Mouse (Mus musculus): Measurements from ENCODE around the gene Gpr22. TPM values are rescaled to one million over a fixed set of nuclear protein-coding genes. Genes with fewer than 3 reads are reported as not detected.

The Gpr22 gene
- polyA plus RNA-seq, 1 experiment from 2014 or later, result 19.7 TPM

DNA sequence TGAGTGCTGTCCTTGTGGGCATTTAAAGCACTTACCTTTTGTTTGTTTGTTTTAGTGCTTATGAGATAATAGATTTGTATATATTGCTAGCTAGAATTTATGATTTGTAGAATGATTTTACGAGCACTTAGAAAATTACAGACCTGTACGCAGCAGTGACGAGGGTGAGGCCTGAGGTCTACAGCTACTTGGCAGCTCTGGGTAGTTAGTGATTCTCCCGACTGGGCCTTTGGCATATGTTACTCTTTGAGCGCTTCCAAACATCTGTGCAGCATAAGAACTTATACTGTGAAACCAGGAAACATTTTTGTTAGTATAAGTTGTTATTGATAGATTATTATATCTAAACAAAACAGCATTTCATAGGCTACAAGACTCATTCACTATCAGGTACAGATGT, 12.3 kb downstream of the Gpr22 start:
- H3K9me3 ChIP-seq (ENCODE audit: control insufficient read depth, low read length), result peaks cover 5% of the 10 kb centered on the region
- 76% methylated on average over 5 of the region's 5 CpGs for WGBS
- H3K36me3 ChIP-seq (replicated peaks; ENCODE audit: control insufficient read depth, insufficient read depth), result no peaks in the 10 kb centered on the region
- ATAC-seq (ENCODE audit: low FRiP score) (no peak), DNase-seq (ENCODE audit: low spot score) (no peak)
- no peak overlapping the region for H3K9ac ChIP-seq
- H3K4me3 ChIP-seq (replicated peaks; ENCODE audit: low read length), result no peak overlapping the region
- 0 out of 2 replicates have a peak overlapping the region, but pooled peaks have one; percentile 14 for H3K27ac ChIP-seq
- H3K4me2 ChIP-seq (replicated peaks), result no peak overlapping the region
- H3K27me3 ChIP-seq (ENCODE audit: control insufficient read depth, insufficient read depth, low read length), result no peaks in the 10 kb centered on the region
- H3K4me1 ChIP-seq (replicated peaks; ENCODE audit: control insufficient read depth, insufficient read depth, low read length), result no peaks in the 10 kb centered on the region

DNA sequence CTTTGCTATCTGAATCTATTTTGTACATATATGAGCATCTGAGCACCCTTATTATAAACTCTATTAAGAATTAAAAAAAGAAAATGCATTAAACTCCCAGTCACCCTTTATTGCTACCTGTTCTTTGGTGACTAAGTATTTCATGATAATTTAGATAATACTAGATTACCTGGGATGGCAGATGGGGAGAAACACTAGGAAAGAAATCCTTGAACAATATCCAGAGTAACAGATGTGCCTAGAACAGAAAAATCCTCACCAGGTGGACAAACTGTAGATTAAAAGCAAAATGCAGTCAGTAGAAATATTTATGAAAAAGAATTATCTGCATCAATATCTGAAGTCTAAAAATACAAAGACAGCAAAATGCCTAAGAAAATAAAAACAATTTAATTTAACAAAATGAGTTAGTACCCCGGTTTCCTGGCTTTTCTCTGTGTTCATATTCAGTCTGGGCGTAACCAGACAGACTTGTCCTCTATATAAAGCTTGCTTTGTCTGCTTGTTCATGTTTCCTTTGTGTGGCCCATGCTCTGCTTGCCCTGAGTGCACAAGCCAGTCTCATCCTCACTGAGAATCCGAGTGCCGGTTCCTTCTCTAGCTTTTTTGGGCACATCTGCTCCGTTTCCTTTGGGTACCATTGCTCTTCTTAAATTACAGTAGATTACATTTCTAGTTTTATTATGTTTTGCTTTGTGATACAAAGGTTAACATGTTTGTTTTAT, 13.0 kb downstream of the Gpr22 start:
- Histone ChIP-seq H3K4me1 (replicated peaks; ENCODE audit: control insufficient read depth, insufficient read depth, low read length) (no peaks in the 10 kb centered on the region), H3K27me3 (ENCODE audit: control insufficient read depth, insufficient read depth, low read length) (no peaks in the 10 kb centered on the region), H3K9me3 (ENCODE audit: control insufficient read depth, low read length) (peaks cover 5% of the 10 kb centered on the region), H3K36me3 (replicated peaks; ENCODE audit: control insufficient read depth, insufficient read depth) (no peaks in the 10 kb centered on the region), H3K4me2 (replicated peaks) (no peak overlapping the region), H3K4me3 (replicated peaks; ENCODE audit: low read length) (no peak overlapping the region), H3K27ac (0 out of 2 replicates have a peak overlapping the region, but pooled peaks have one; percentile 14), H3K9ac (no peak overlapping the region)
- DNase-seq (ENCODE audit: low spot score), result no peak
- no peak for ATAC-seq (ENCODE audit: low FRiP score)
- WGBS, result 36% methylated on average over 5 of the region's 5 CpGs

DNA sequence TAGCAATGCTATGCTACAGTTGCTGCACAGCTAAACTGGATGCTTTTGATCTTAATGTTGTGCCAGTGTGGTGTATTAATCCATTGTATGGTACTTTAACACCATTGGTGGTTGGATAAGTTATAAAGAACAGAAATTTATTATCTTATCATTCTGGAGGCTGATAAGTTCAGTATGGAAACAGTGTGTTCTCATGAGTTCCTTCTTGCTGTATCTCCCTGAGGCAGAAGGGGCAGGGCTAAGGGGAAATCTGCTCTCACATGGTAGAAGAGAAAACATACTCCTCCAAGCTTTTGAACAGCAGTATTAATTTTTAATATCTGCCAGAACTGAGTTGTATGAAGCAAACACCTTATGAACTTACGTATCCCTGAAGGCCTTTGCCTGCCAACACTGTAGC, 20.5 kb downstream of the Gpr22 start:
- 95% methylated on average over 1 of the region's 1 CpGs for WGBS
- ATAC-seq (ENCODE audit: low FRiP score) (no peak), DNase-seq (ENCODE audit: low spot score) (no peak)

DNA sequence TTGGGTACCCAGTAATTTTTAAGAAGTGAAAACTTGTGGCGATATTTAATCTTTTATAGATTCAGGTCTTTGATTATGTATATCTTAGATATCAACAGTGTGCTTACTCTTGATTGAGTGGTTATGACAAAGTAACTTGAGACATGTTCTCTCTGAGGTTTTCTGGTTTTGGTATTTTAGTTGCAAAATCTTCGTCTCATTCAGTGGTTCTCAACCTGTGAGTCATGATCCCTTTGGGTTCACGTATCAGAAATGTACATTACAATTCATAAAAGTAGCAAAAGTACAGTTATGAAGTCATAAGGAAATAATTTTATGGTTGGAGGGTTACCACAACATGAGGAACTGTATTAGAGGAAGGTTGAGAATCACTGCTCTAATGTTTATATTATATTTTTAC, 27.1 kb downstream of the Gpr22 start:
- WGBS, result 99% methylated on average over 3 of the region's 3 CpGs
- H3K27ac ChIP-seq, result no peak overlapping the region
- no peak overlapping the region for H3K4me3 ChIP-seq (replicated peaks; ENCODE audit: low read length)
- DNase-seq (ENCODE audit: low spot score) (no peak), ATAC-seq (ENCODE audit: low FRiP score) (no peak)
- H3K4me2 ChIP-seq (replicated peaks), result no peak overlapping the region
- no peaks in the 10 kb centered on the region for H3K9me3 ChIP-seq (ENCODE audit: control insufficient read depth, low read length)
- 0 out of 2 replicates have a peak, but pooled peaks cover 3% of the 10 kb centered on the region for H3K36me3 ChIP-seq (replicated peaks; ENCODE audit: control insufficient read depth, insufficient read depth)
- no peaks in the 10 kb centered on the region for H3K27me3 ChIP-seq (ENCODE audit: control insufficient read depth, insufficient read depth, low read length)
- no peaks in the 10 kb centered on the region for H3K4me1 ChIP-seq (replicated peaks; ENCODE audit: control insufficient read depth, insufficient read depth, low read length)
- no peak overlapping the region for H3K9ac ChIP-seq

More for the DNA sequence above, 20.5 kb downstream of the Gpr22 start:
- Histone ChIP-seq H3K4me3 (replicated peaks; ENCODE audit: low read length) (no peak overlapping the region), H3K4me2 (replicated peaks) (no peak overlapping the region), H3K27ac (no peak overlapping the region), H3K4me1 (replicated peaks; ENCODE audit: control insufficient read depth, insufficient read depth, low read length) (no peaks in the 10 kb centered on the region), H3K9me3 (ENCODE audit: control insufficient read depth, low read length) (peaks cover 5% of the 10 kb centered on the region), H3K27me3 (ENCODE audit: control insufficient read depth, insufficient read depth, low read length) (no peaks in the 10 kb centered on the region), H3K9ac (no peak overlapping the region), H3K36me3 (replicated peaks; ENCODE audit: control insufficient read depth, insufficient read depth) (no peaks in the 10 kb centered on the region)

DNA sequence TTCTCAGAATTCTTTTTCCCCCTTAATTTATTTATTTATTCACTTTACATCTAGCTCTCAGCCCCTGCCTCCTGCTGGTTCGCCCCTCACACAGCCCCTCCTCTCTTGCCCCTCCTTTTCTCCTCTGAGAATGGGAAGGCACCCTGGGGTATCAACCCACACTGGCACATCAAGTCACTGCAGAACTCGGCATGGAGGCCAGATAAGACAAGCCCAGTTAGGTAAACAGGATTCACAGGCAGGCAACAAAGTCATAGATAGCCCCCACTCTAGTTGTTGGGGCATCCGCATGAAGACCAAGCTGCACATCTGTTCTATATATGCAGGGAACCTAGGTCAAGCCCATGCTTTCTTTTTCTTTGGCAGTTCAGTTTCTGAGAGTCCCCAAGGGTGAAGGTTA, 46.6 kb downstream of the Gpr22 start:
- H3K4me1 ChIP-seq (replicated peaks; ENCODE audit: control insufficient read depth, insufficient read depth, low read length), result no peaks in the 10 kb centered on the region
- H3K27me3 ChIP-seq (ENCODE audit: control insufficient read depth, insufficient read depth, low read length), result no peaks in the 10 kb centered on the region
- ATAC-seq (ENCODE audit: low FRiP score), result no peak
- H3K4me2 ChIP-seq (replicated peaks), result no peak overlapping the region
- no peaks in the 10 kb centered on the region for H3K9me3 ChIP-seq (ENCODE audit: control insufficient read depth, low read length)
- no peak overlapping the region for H3K27ac ChIP-seq
- WGBS, result 56% methylated on average over 3 of the region's 3 CpGs
- DNase-seq (ENCODE audit: low spot score), result no peak
- no peak overlapping the region for H3K9ac ChIP-seq
- H3K36me3 ChIP-seq (replicated peaks; ENCODE audit: control insufficient read depth, insufficient read depth), result peaks cover 49% of the 10 kb centered on the region
- no peak overlapping the region for H3K4me3 ChIP-seq (replicated peaks; ENCODE audit: low read length)

DNA sequence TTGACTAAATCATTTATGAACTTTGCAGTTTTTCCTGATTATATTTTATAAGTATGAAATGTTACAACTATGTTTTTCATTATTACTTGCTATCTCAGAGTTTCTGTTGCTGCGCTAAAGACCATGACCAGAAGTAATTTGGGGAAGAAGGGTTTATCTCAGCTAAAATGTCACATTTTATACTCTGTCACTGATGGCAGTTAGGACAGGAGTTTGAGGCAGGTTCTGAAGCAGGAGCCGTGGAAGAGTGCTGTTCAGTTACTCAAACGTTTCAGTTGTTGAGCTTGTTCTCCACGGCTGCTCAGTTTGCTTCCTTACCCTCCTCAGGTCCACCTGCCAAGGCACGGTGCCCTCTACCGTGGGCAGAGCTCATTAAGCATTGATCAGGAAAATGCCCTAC, 47.7 kb downstream of the Gpr22 start:
- H3K27ac ChIP-seq, result no peak overlapping the region
- WGBS, result 80% methylated on average over 6 of the region's 6 CpGs
- ATAC-seq (ENCODE audit: low FRiP score) (no peak), DNase-seq (ENCODE audit: low spot score) (no peak)
- H3K4me1 ChIP-seq (replicated peaks; ENCODE audit: control insufficient read depth, insufficient read depth, low read length), result no peaks in the 10 kb centered on the region
- no peak overlapping the region for H3K9ac ChIP-seq
- no peaks in the 10 kb centered on the region for H3K27me3 ChIP-seq (ENCODE audit: control insufficient read depth, insufficient read depth, low read length)
- peaks cover 42% of the 10 kb centered on the region for H3K36me3 ChIP-seq (replicated peaks; ENCODE audit: control insufficient read depth, insufficient read depth)
- H3K4me2 ChIP-seq (replicated peaks), result no peak overlapping the region
- H3K9me3 ChIP-seq (ENCODE audit: control insufficient read depth, low read length), result no peaks in the 10 kb centered on the region
- H3K4me3 ChIP-seq (replicated peaks; ENCODE audit: low read length), result no peak overlapping the region

Other genes starting within 250 kb of the Gpr22 start
- gene Cbll1, start 214.3 kb downstream of the Gpr22 start, polyA plus RNA-seq (2014; fragmentation: Nextera tagmentation; extraction: Ambion mirVana), result 20.2 and 26.4 TPM in 2 replicates
- not detected in 2 replicates for gene Slc26a4, start 154.0 kb downstream of the Gpr22 start, polyA plus RNA-seq (2014; fragmentation: Nextera tagmentation; extraction: Ambion mirVana)
- 27.8 and 29.3 TPM in 2 replicates for gene Bcap29, start 79.3 kb downstream of the Gpr22 start, polyA plus RNA-seq (2014; fragmentation: Nextera tagmentation; extraction: Ambion mirVana)
- gene Dus4l, start 59.1 kb downstream of the Gpr22 start, polyA plus RNA-seq (2014; fragmentation: Nextera tagmentation; extraction: Ambion mirVana), result 7.2 and 9.3 TPM in 2 replicates
- gene Cog5, start 59.1 kb downstream of the Gpr22 start, polyA plus RNA-seq (2014; fragmentation: Nextera tagmentation; extraction: Ambion mirVana), result 34.3 and 38.0 TPM in 2 replicates
- 49.0 and 51.5 TPM in 2 replicates for gene Hbp1, start 236.6 kb upstream of the Gpr22 start, polyA plus RNA-seq (2014; fragmentation: Nextera tagmentation; extraction: Ambion mirVana)

Measured in hindbrain, embryonic 14.5 days (tissue).